In the genomic region with DNA sequence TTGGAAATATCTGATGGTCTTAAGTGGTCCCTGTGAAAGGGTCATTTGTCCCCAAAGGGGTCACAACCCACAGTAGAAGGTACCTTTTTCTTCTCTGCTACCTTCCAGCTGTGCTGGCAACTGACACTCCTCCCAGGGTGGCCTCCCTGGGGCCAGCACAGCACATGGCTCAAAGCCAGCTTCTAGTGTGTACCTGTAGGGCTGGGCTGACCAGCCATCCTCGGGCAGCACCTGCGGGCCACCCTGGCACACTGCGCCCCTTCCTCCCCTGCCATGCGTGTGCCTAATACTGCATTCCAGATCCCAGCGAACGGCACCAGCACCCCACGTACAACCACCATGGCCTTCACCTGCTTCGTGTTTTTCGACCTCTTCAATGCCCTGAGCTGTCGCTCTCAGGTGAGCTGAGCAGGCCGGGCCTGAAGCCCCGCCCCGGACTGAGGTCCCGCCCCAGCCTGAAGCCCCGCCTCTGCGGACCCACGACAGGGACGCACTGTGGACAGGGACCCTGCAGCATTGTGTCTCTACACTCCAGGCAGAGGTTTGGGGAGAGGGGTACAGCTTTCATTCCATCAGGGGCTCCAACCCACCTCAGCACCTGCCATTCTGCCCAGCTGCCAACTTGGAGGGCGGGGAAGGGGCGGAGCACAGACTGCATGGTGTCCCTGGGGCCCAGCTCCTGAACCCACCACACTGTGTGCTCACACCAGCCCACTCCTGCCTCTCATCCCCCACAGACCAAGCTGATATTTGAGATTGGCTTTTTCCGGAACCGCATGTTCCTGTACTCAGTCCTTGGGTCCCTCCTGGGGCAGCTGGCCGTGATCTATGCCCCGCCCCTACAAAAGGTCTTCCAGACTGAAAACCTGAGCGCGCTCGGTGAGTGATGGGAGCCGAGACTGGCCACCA, we compare ENCODE assay signal across 8 mouse cellular contexts. TPM values are rescaled to one million over a fixed set of nuclear protein-coding genes. Genes with fewer than 3 reads are reported as not detected.
DNase-seq lines count a peak whose midpoint lies in the region; ATAC-seq lines count a peak whose summit lies in the region.

No protein-coding gene starts in this region.

- H3K27me3 ChIP-seq in heart, embryonic 15.5 days = no peaks in the 10 kb centered on the region
- H3K27me3 ChIP-seq in forebrain, embryonic 14.5 days (replicated peaks; ENCODE audit: control insufficient read depth, insufficient read depth, low read length) = no peaks in the 10 kb centered on the region
- H3K27me3 ChIP-seq in midbrain, embryonic 11.5 days (ENCODE audit: control insufficient read depth, insufficient read depth, low read length) = no peaks in the 10 kb centered on the region

- peaks cover 25% of the 10 kb centered on the region for H3K4me1 ChIP-seq in heart, embryonic 15.5 days (replicated peaks)
- H3K4me1 ChIP-seq in forebrain, embryonic 14.5 days (ENCODE audit: control insufficient read depth, insufficient read depth, low read length) = 0 out of 2 replicates have a peak, but pooled peaks cover 7% of the 10 kb centered on the region
- peaks cover 10% of the 10 kb centered on the region for H3K4me1 ChIP-seq in midbrain, embryonic 11.5 days (ENCODE audit: control insufficient read depth, insufficient read depth, low read length)

- H3K4me3 ChIP-seq in heart, embryonic 15.5 days = peak overlapping the region; percentile 28
- H3K4me3 ChIP-seq in forebrain, embryonic 14.5 days (ENCODE audit: low read depth, low read length) = 0 out of 2 replicates have a peak overlapping the region, but pooled peaks have one; percentile 5
- 0 out of 2 replicates have a peak overlapping the region, but pooled peaks have one; percentile 0 for H3K4me3 ChIP-seq in midbrain, embryonic 11.5 days (ENCODE audit: low read depth, low read length)

- no peaks in the 10 kb centered on the region for H3K36me3 ChIP-seq in heart, embryonic 15.5 days
- H3K36me3 ChIP-seq in forebrain, embryonic 14.5 days (ENCODE audit: control insufficient read depth, insufficient read depth, low read length) = peaks cover under 1% of the 10 kb centered on the region; the same call in 1 of the 2 replicates
- no peaks in the 10 kb centered on the region for H3K36me3 ChIP-seq in midbrain, embryonic 11.5 days (ENCODE audit: control insufficient read depth, insufficient read depth, low read length)

- H3K27ac ChIP-seq in heart, embryonic 15.5 days = no peak overlapping the region
- H3K27ac ChIP-seq in forebrain, embryonic 14.5 days (ENCODE audit: low read depth, low read length) = no peak overlapping the region
- H3K27ac ChIP-seq in midbrain, embryonic 11.5 days (ENCODE audit: low read depth, low read length) = no peak overlapping the region

- no peak overlapping the region for H3K9ac ChIP-seq in heart, embryonic 15.5 days
- H3K9ac ChIP-seq in forebrain, embryonic 14.5 days (ENCODE audit: low read length) = peak overlapping the region; percentile 21; the same call in 1 of the 2 replicates
- H3K9ac ChIP-seq in midbrain, embryonic 11.5 days (ENCODE audit: low read length) = no peak overlapping the region

- peak overlapping the region; percentile 55 for H3K4me2 ChIP-seq in heart, embryonic 15.5 days
- peak overlapping the region; percentile 38 for H3K4me2 ChIP-seq in forebrain, embryonic 14.5 days (ENCODE audit: low read length)
- H3K4me2 ChIP-seq in midbrain, embryonic 11.5 days = peak overlapping the region; percentile 25

- no peaks in the 10 kb centered on the region for H3K9me3 ChIP-seq in heart, embryonic 15.5 days (replicated peaks)
- H3K9me3 ChIP-seq in forebrain, embryonic 14.5 days (replicated peaks; ENCODE audit: control insufficient read depth, low read length) = no peaks in the 10 kb centered on the region
- H3K9me3 ChIP-seq in midbrain, embryonic 11.5 days (ENCODE audit: control insufficient read depth, low read length) = no peaks in the 10 kb centered on the region

- no peak for DNase-seq in heart, adult 8-10 months (ENCODE audit: low spot score)
- no peak for DNase-seq in forebrain, embryonic 14.5 days (ENCODE audit: low spot score)
- peak; percentile 53 for DNase-seq in kidney, postnatal 14 days
- no peak for DNase-seq in midbrain, embryonic 11.5 days (ENCODE audit: low spot score, missing footprints)
- no peak for DNase-seq in layer of hippocampus, adult 9-10 months (ENCODE audit: low spot score)
- DNase-seq in frontal cortex, postnatal 10 days (ENCODE audit: low spot score in 2 of 2) = no peak
- no peak for DNase-seq in urinary bladder, postnatal 36 days (ENCODE audit: low spot score in 2 of 2)

- ATAC-seq in heart, embryonic 15.5 days (replicated peaks; ENCODE audit: insufficient number of reproducible peaks, insufficient read depth, low FRiP score, low read depth) = no peak
- peak; percentile 52 for ATAC-seq in forebrain, embryonic 14.5 days
- ATAC-seq in midbrain, embryonic 11.5 days (ENCODE audit: low FRiP score) = peak; percentile 45

- WGBS in heart, embryonic 15.5 days = 23% methylated on average over 28 of the region's 28 CpGs
- WGBS in forebrain, embryonic 14.5 days = 19% methylated on average over 28 of the region's 28 CpGs
- WGBS in midbrain, embryonic 11.5 days = 19% methylated on average over 28 of the region's 28 CpGs

RNA-seq across cellular contexts. Expression of gene Tldc1, which starts 22.7 kb away (rescaled TPM):
- polyA plus RNA-seq in heart, embryonic 15.5 days (2015; fragmentation: Nextera tagmentation; extraction: Ambion mirVana) = 10.9 and 12.8 TPM in 2 replicates
- total RNA-seq in heart, adult 8-10 months (2022) = 10 to 100 TPM; 11.3 to 14.3 (median 12.1) TPM
- polyA plus RNA-seq in forebrain, embryonic 14.5 days (2014; fragmentation: Nextera tagmentation; extraction: Ambion mirVana) = 5.1 and 6.0 TPM in 2 replicates
- 6.8 and 7.1 TPM in 2 replicates for polyA plus RNA-seq in midbrain, embryonic 11.5 days (2014; fragmentation: Nextera tagmentation; extraction: Ambion mirVana)

RNA-seq across cellular contexts. Expression of gene Atp2c2, which starts 55.7 kb away (rescaled TPM):
- polyA plus RNA-seq in heart, embryonic 15.5 days (2015; fragmentation: Nextera tagmentation; extraction: Ambion mirVana) = 0.13 and 0.42 TPM in 2 replicates
- under 1 TPM in 1 of 4 experiments, not detected in 3; 0.11 TPM for total RNA-seq in heart, adult 8-10 months (2022)
- polyA plus RNA-seq in forebrain, embryonic 14.5 days (2014; fragmentation: Nextera tagmentation; extraction: Ambion mirVana) = 0.05 TPM in 1 of 2 replicates, not detected in the other
- 0.22 and 0.33 TPM in 2 replicates for polyA plus RNA-seq in midbrain, embryonic 11.5 days (2014; fragmentation: Nextera tagmentation; extraction: Ambion mirVana)
